Mouse (Mus musculus) lung, postnatal 10 days (tissue): ENCODE measurements around the gene Map3k20.

Experiments
- DNase-seq: peaks from one replicate; pipeline ENCODE4 v3.0.0; 2021

Map3k20 gene

GRCm38 (mm10) chr2:72383321-72383720, 97.9 kb downstream of the Map3k20 start:
- no peak for DNase-seq

- DNase-seq = no peak
These were observed 104.0 kb downstream of the Map3k20 start for GRCm38 (mm10) chr2:72389411-72389810.

- DNase-seq = peak; percentile 92
These were observed 104.5 kb downstream of the Map3k20 start for GRCm38 (mm10) chr2:72389942-72390341.

- DNase-seq = no peak
These were observed 105.0 kb downstream of the Map3k20 start for GRCm38 (mm10) chr2:72390474-72390873.

- no peak for DNase-seq
These were observed 105.6 kb downstream of the Map3k20 start for GRCm38 (mm10) chr2:72391024-72391423.

GRCm38 (mm10) chr2:72391721-72392120, 106.3 kb downstream of the Map3k20 start:
- DNase-seq = no peak

- peak; percentile 46 for DNase-seq
These were observed 106.9 kb downstream of the Map3k20 start for GRCm38 (mm10) chr2:72392316-72392715.

- peak; percentile 28 for DNase-seq
These were observed 111.5 kb downstream of the Map3k20 start for GRCm38 (mm10) chr2:72396934-72397333.

- peak; percentile 90 for DNase-seq
These were observed 112.8 kb downstream of the Map3k20 start for GRCm38 (mm10) chr2:72398227-72398626.

GRCm38 (mm10) chr2:72399469-72400195, 114.2 kb downstream of the Map3k20 start:
- DNase-seq = no peak

- DNase-seq = no peak
These were observed 115.9 kb downstream of the Map3k20 start for GRCm38 (mm10) chr2:72401290-72401689.

GRCm38 (mm10) chr2:72405621-72406555, 120.5 kb downstream of the Map3k20 start:
- DNase-seq = no peak

GRCm38 (mm10) chr2:72406701-72407100, 121.3 kb downstream of the Map3k20 start:
- DNase-seq = no peak

GRCm38 (mm10) chr2:72407341-72408092, 122.1 kb downstream of the Map3k20 start:
- DNase-seq = no peak

GRCm38 (mm10) chr2:72409968-72410367, 124.5 kb downstream of the Map3k20 start:
- DNase-seq = no peak

- DNase-seq = no peak
These were observed 126.8 kb downstream of the Map3k20 start for GRCm38 (mm10) chr2:72412266-72412665.

GRCm38 (mm10) chr2:72415416-72415815, 130.0 kb downstream of the Map3k20 start:
- no peak for DNase-seq

- no peak for DNase-seq
These were observed 131.0 kb downstream of the Map3k20 start for GRCm38 (mm10) chr2:72416095-72417080.

GRCm38 (mm10) chr2:72420561-72420960, 135.1 kb downstream of the Map3k20 start:
- no peak for DNase-seq

- DNase-seq = no peak
These were observed 139.2 kb downstream of the Map3k20 start for GRCm38 (mm10) chr2:72424656-72425055.

- DNase-seq = no peak
These were observed 141.3 kb downstream of the Map3k20 start for GRCm38 (mm10) chr2:72426776-72427175.

- DNase-seq = no peak
These were observed 141.9 kb downstream of the Map3k20 start for GRCm38 (mm10) chr2:72427288-72427687.
